Mouse (Mus musculus): ENCODE data around the gene Ssr4. TPM values are rescaled to one million over a fixed set of nuclear protein-coding genes. Genes with fewer than 3 reads are reported as not detected.

Gene Ssr4
- polyA plus RNA-seq, 1 experiment, result 280 TPM

GRCm38 (mm10) chrX:73798502-73798901, 11.7 kb downstream of the Ssr4 start:
- DNase-seq (ENCODE audit: low read depth, low spot score), result no peak
- 47% methylated on average over 9 of the region's 9 CpGs for WGBS

GRCm38 (mm10) chrX:73805814-73806213, 19.0 kb downstream of the Ssr4 start:
- 41% methylated on average over 1 of the region's 1 CpGs for WGBS
- DNase-seq (ENCODE audit: low read depth, low spot score), result no peak

- 17% methylated on average over 14 of the region's 14 CpGs for WGBS
- DNase-seq (ENCODE audit: low read depth, low spot score), result no peak
Observed at GRCm38 (mm10) chrX:73815072-73815471, 28.2 kb downstream of the Ssr4 start.

- 65% methylated on average over 3 of the region's 3 CpGs for WGBS
- DNase-seq (ENCODE audit: low read depth, low spot score), result no peak
Observed at GRCm38 (mm10) chrX:73816596-73817314, 29.9 kb downstream of the Ssr4 start.

GRCm38 (mm10) chrX:73823747-73824146, 36.9 kb downstream of the Ssr4 start:
- 27% methylated on average over 17 of the region's 17 CpGs for WGBS
- DNase-seq (ENCODE audit: low read depth, low spot score), result no peak

GRCm38 (mm10) chrX:73824185-73825151, 37.6 kb downstream of the Ssr4 start, which contains the start of gene Pdzd4:
Pdzd4 (minus strand) TSS chrX:73824969.
- WGBS, result 12% methylated on average over 81 of the region's 84 CpGs
- DNase-seq (ENCODE audit: low read depth, low spot score), result no peak

GRCm38 (mm10) chrX:73835731-73836130, 48.9 kb downstream of the Ssr4 start:
- DNase-seq (ENCODE audit: low read depth, low spot score), result no peak
- 100% methylated on average over 1 of the region's 1 CpGs for WGBS

- no peak for DNase-seq (ENCODE audit: low read depth, low spot score)
- WGBS, result 85% methylated on average over 3 of the region's 3 CpGs
Observed at GRCm38 (mm10) chrX:73836691-73837090, 49.9 kb downstream of the Ssr4 start.

Other genes starting within 250 kb of the Ssr4 start
- gene Dusp9, start 147.6 kb upstream of the Ssr4 start, polyA plus RNA-seq (2012; rRNA removed), result 0.20 and 0.49 TPM in 2 replicates
- gene Pnck, start 126.9 kb upstream of the Ssr4 start, polyA plus RNA-seq (2012; rRNA removed), result 10.8 and 14.1 TPM in 2 replicates
- 323 and 534 TPM in 2 replicates for gene Slc6a8, start 113.9 kb upstream of the Ssr4 start, polyA plus RNA-seq (2012; rRNA removed)
- gene Bcap31, start 70.9 kb upstream of the Ssr4 start, polyA plus RNA-seq (2012; rRNA removed), result 96.4 and 97.6 TPM in 2 replicates
- gene Abcd1, start 70.4 kb upstream of the Ssr4 start, polyA plus RNA-seq (2012; rRNA removed), result 39.7 and 75.9 TPM in 2 replicates
- gene Plxnb3, start 29.9 kb upstream of the Ssr4 start, polyA plus RNA-seq (2012; rRNA removed), result 0.41 and 0.47 TPM in 2 replicates
- 7.4 and 10.5 TPM in 2 replicates for gene Srpk3, start 12.6 kb upstream of the Ssr4 start, polyA plus RNA-seq (2012; rRNA removed)
- gene Idh3g, start 131 bp upstream of the Ssr4 start, polyA plus RNA-seq (2012; rRNA removed), result 245 and 314 TPM in 2 replicates
- gene Pdzd4, start 37.9 kb downstream of the Ssr4 start, polyA plus RNA-seq (2012; rRNA removed), result 0.99 and 1.0 TPM in 2 replicates
- 0.12 and 0.30 TPM in 2 replicates for gene Avpr2, start 105.1 kb downstream of the Ssr4 start, polyA plus RNA-seq (2012; rRNA removed)
- 22.3 and 41.7 TPM in 2 replicates for gene L1cam, start 109.1 kb downstream of the Ssr4 start, polyA plus RNA-seq (2012; rRNA removed)
- gene Arhgap4, start 134.8 kb downstream of the Ssr4 start, polyA plus RNA-seq (2012; rRNA removed), result 23.9 and 25.9 TPM in 2 replicates
- 95.2 and 104 TPM in 2 replicates for gene Naa10, start 134.9 kb downstream of the Ssr4 start, polyA plus RNA-seq (2012; rRNA removed)
- gene Renbp, start 143.8 kb downstream of the Ssr4 start, polyA plus RNA-seq (2012; rRNA removed), result 5.6 and 7.3 TPM in 2 replicates
- 38.2 and 50.9 TPM in 2 replicates for gene Hcfc1, start 179.3 kb downstream of the Ssr4 start, polyA plus RNA-seq (2012; rRNA removed)
- 56.3 and 90.4 TPM in 2 replicates for gene Irak1, start 236.9 kb downstream of the Ssr4 start, polyA plus RNA-seq (2012; rRNA removed)